Mouse (Mus musculus) stomach, embryonic 16.5 days (tissue): ENCODE measurements around the gene Hap1. TPM values are rescaled to one million over a fixed set of nuclear protein-coding genes. Genes with fewer than 3 reads are reported as not detected.
"Not testable (repeated sequence)": the region's sequence is repeated elsewhere in the genome, so short reads cannot be mapped to it uniquely, and the experiment has no call there.

ENCODE experiments used
- ATAC-seq: fragments of 200-750 bp; cut with Nextera tagmentation; 2 replicates; pipeline ENCODE4 v1.8.0; 2017; ENCODE audit warnings: moderate number of reproducible peaks, moderate TSS enrichment; ENCODE audit not compliant: insufficient read depth, low FRiP score
- H3K27ac ChIP-seq: fragments of 300-500 bp; sonication (generic); 2 replicates; pipeline ENCODE4 v1.5.1; 2014; ENCODE audit warnings: low read length
- H3K27me3 ChIP-seq: fragments of 300-500 bp; sonication (generic); 2 replicates; pipeline ENCODE4 v1.6.1; 2014; ENCODE audit warnings: low read length, control low read depth, mixed read lengths; ENCODE audit not compliant: control insufficient read depth, insufficient read depth
- H3K36me3 ChIP-seq: fragments of 300-500 bp; sonication (generic); 2 replicates; pipeline ENCODE4 v1.6.1; 2014; ENCODE audit warnings: low read length; ENCODE audit not compliant: control insufficient read depth, insufficient read depth
- H3K4me1 ChIP-seq: fragments of 300-500 bp; sonication (generic); 2 replicates; pipeline ENCODE4 v1.6.1; 2014; ENCODE audit warnings: low read length, control low read depth, mixed read lengths; ENCODE audit not compliant: control insufficient read depth, insufficient read depth
- H3K4me2 ChIP-seq: fragments of 300-500 bp; sonication (generic); 2 replicates; pipeline ENCODE4 v1.6.1; 2014; ENCODE audit warnings: low read depth, low read length, mixed read lengths
- H3K4me3 ChIP-seq: fragments of 300-500 bp; sonication (generic); replicated peaks from 2 replicates; pipeline ENCODE4 v1.5.1; 2014; ENCODE audit warnings: mild to moderate bottlenecking, low read length
- H3K9ac ChIP-seq: fragments of 300-500 bp; sonication (generic); 2 replicates; pipeline ENCODE4 v1.6.1; 2014; ENCODE audit warnings: low read length
- H3K9me3 ChIP-seq: fragments of 300-500 bp; sonication (generic); replicated peaks from 2 replicates; pipeline ENCODE4 v1.6.1; 2016; ENCODE audit warnings: low read length, control low read depth; ENCODE audit not compliant: control insufficient read depth
- WGBS: fragments of 180-500 bp; shearing (Covaris S2); extraction: QIAGEN DNeasy Blood & Tissue Kit; methylation state at CpG from one replicate; pipeline ENCODE4 v1.1.7; 2014; 5-methylcytosine and 5-hydroxymethylcytosine counted together
- polyA plus RNA-seq: library from polyadenylated mRNA; unstranded; fragments of >200 nt; fragmentation: Nextera tagmentation; extraction: Ambion mirVana; gene quantifications from 2 replicates; pipeline ENCODE4 v1.2.1, GENCODE M21; 2015

The Hap1 gene
- polyA plus RNA-seq, 1 experiment from 2014 or later = 13.5 TPM

GRCm38 (mm10) chr11:100369145-100369544, 13.2 kb upstream of the Hap1 start:
- Histone ChIP-seq H3K27ac (no peak overlapping the region; the same call in 1 of the 2 replicates), H3K4me2 (no peak overlapping the region), H3K36me3 (peaks cover 20% of the 10 kb centered on the region), H3K4me1 (no peaks in the 10 kb centered on the region), H3K9me3 (no peaks in the 10 kb centered on the region), H3K4me3 (no peak overlapping the region), H3K9ac (no peak overlapping the region), H3K27me3 (no peaks in the 10 kb centered on the region)
- no peak for ATAC-seq
- WGBS = 62% methylated on average over 7 of the region's 7 CpGs

DNA sequence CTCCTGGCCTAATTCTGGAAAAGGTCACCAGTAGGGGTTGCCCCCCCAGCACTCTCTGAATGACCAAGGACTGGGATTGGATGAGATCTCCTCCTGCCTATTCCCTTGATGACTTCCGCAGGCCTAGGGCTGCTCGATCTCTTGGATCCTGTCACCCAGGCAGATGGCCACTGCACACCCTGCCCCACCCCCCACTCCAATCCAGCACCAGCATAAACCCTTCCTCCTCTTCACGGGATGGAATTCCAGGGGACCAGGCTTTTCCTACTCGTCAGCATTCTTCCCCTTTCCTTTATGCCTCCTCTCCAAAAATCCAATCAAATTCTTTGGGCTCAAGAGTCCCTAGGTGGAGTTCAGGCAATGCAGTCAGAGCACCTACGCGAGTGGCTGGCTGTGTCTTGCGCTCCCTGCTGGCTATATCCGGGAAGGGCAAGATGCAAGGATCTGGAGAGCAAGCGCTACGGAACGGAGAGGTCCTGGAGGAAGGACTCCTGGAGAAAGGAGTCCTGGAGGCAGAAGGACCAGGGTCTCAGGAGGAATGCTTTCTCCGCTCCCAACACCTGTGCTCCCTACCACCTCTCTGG, 7.1 kb upstream of the Hap1 start:
- H3K36me3 ChIP-seq = no peaks in the 10 kb centered on the region
- H3K4me1 ChIP-seq = no peaks in the 10 kb centered on the region
- 0 out of 2 replicates have a peak, but pooled peaks cover 4% of the 10 kb centered on the region for H3K27me3 ChIP-seq
- H3K9me3 ChIP-seq = no peaks in the 10 kb centered on the region
- no peak overlapping the region for H3K4me2 ChIP-seq
- ATAC-seq = peak; percentile 34; the same call in 1 of the 2 replicates
- 22% methylated on average over 12 of the region's 12 CpGs for WGBS
- H3K9ac ChIP-seq = no peak overlapping the region
- H3K27ac ChIP-seq = no peak overlapping the region
- H3K4me3 ChIP-seq = no peak overlapping the region

DNA sequence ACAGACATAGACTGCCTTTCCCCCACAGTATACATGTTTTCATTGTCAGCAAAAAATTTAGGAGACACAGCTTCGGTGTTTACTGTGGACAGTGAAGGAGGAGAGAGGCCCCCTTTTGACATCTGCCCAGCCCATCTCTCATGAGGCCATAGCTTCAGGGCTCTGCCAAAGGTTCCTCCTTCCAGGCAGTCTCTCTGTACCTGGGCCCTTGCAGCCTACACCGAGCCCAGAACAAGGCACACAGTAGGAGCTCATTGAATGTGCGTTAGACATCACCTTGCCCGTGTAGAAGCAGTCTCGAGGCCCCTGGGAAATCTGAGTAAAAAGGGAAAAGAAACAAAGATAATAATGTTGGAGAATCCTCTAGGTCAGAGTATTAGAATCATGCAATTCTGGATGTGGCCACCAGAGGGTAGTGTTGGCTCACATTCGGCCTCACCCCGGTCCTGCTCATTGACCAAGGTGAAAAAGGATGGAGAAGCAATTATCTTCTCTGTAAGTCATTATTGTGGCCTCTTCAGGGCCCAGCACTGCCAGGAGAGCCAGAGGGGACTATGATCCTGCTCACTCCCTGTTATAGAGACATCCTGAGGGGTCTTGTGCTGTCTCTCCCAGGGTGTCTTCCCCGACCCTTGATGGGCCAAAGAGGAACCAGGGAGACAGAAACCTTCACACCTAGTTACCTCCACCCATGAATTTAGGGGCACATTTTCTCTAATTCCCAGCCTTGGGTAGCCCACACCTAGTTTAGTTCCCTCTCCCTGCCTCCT, 6.5 kb upstream of the Hap1 start:
- Histone ChIP-seq H3K36me3 (no peaks in the 10 kb centered on the region), H3K4me2 (no peak overlapping the region), H3K27me3 (0 out of 2 replicates have a peak, but pooled peaks cover 4% of the 10 kb centered on the region), H3K4me3 (no peak overlapping the region), H3K4me1 (no peaks in the 10 kb centered on the region), H3K9ac (no peak overlapping the region), H3K9me3 (no peaks in the 10 kb centered on the region), H3K27ac (no peak overlapping the region)
- peak; percentile 43; the same call in 1 of the 2 replicates for ATAC-seq
- WGBS = 11% methylated on average over 8 of the region's 8 CpGs

DNA sequence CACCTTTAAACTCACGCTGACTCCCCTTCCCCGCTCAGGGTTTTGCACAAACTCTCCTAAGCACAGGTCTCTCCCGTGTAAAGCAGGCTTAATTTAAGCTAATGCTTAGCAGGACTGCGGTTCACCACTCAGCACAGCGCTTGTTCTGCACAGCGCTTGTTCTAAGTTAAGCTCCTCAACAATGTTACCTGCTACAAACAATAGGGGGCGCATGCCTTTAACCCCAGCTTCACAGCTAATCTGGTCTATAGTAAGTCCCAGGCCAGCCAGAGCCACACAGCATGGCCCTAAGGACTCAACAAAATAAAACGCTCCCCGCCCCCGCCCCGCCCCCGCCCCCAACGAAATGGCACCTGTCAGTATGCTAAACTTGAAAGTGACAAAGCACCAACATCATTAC, 5.1 kb upstream of the Hap1 start:
- H3K36me3 ChIP-seq = not testable (repeated sequence)

DNA sequence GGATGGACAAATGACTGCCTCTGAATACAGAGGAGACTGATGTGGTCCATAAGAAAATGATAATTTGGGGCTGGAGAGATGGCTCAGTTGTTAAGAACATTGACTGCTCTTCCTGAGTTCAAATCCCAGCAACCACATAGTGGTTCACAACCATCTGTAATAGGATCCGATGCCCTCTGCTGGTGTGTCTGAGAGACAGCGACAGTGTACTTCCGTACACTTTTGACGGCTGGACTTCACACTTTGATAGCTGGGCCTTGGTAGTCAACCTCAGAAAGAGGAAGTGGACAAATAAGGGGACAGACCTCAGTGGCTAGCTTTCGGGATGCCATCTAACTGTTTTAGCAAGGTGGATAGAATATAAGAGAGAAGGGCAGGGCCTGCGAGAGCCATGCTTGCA, 4.2 kb upstream of the Hap1 start:
- H3K4me1 ChIP-seq = peaks cover 7% of the 10 kb centered on the region
- H3K4me3 ChIP-seq = no peak overlapping the region
- 78% methylated on average over 6 of the region's 6 CpGs for WGBS
- H3K9me3 ChIP-seq = no peaks in the 10 kb centered on the region
- no peaks in the 10 kb centered on the region for H3K36me3 ChIP-seq
- ATAC-seq = no peak
- peaks cover 14% of the 10 kb centered on the region for H3K27me3 ChIP-seq
- H3K4me2 ChIP-seq = no peak overlapping the region
- no peak overlapping the region for H3K9ac ChIP-seq
- H3K27ac ChIP-seq = no peak overlapping the region

More for the DNA sequence above, 5.1 kb upstream of the Hap1 start:
- not testable (repeated sequence) for ATAC-seq, H3K4me2 ChIP-seq, H3K9me3 ChIP-seq, H3K9ac ChIP-seq, H3K27ac ChIP-seq, H3K4me3 ChIP-seq, H3K4me1 ChIP-seq
- no CpG with 5 or more reads among the region's 13 CpGs for WGBS
- H3K27me3 ChIP-seq = peaks cover 14% of the 10 kb centered on the region

DNA sequence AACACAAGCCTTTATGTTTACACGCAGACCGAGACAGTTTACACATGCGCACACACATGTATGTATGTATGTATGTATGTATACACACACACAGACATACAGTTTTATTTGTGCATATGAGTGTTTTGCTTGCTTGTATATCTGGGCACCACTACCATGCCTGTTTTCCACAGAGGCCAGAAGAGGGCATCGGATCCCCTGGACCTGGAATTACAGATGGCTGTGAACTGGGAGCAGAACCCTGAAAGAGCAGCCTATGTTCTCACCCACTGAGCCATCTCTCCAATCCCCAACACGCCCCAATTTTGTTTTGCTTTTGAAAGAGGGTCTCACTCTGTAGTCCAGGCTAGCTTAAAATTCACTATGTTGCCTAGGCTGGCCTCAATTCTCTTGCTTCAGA, 1.5 kb upstream of the Hap1 start:
- H3K36me3 ChIP-seq = no peaks in the 10 kb centered on the region
- no peak for ATAC-seq
- peaks cover 32% of the 10 kb centered on the region for H3K27me3 ChIP-seq
- peaks cover 9% of the 10 kb centered on the region for H3K4me1 ChIP-seq
- H3K27ac ChIP-seq = no peak overlapping the region
- H3K4me3 ChIP-seq = no peak overlapping the region
- no peak overlapping the region for H3K4me2 ChIP-seq
- 47% methylated on average over 5 of the region's 5 CpGs for WGBS
- no peak overlapping the region for H3K9ac ChIP-seq
- no peaks in the 10 kb centered on the region for H3K9me3 ChIP-seq

DNA sequence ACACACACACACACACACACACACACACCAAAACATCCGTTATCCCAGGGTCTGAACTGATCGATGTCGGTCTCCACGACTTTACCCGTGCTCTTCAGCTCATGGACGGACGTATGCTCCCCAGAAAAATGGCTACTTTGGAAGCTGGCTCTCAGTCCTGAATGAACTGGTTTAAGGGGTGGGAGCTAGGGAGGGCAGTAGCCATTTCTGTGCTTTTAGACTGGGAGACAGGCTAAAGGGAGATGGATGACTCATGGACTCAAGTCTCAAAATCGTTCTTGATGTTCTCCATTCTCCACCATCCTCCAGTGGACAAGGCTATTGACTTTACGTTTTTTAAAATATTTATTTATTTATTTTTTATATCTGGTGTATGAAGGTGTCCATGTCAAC, 887 bp upstream of the Hap1 start:
- Histone ChIP-seq H3K4me3 (peak overlapping the region; percentile 65), H3K27ac (no peak overlapping the region), H3K9me3 (no peaks in the 10 kb centered on the region), H3K27me3 (peaks cover 32% of the 10 kb centered on the region), H3K36me3 (no peaks in the 10 kb centered on the region), H3K9ac (no peak overlapping the region), H3K4me1 (peaks cover 9% of the 10 kb centered on the region), H3K4me2 (peak overlapping the region; percentile 93)
- ATAC-seq = no peak
- 14% methylated on average over 9 of the region's 9 CpGs for WGBS

- Histone ChIP-seq H3K9ac (peak overlapping the region; percentile 72), H3K4me1 (peaks cover 9% of the 10 kb centered on the region), H3K4me2 (peak overlapping the region; percentile 93), H3K9me3 (no peaks in the 10 kb centered on the region), H3K36me3 (no peaks in the 10 kb centered on the region), H3K4me3 (peak overlapping the region; percentile 65), H3K27me3 (peaks cover 32% of the 10 kb centered on the region), H3K27ac (no peak overlapping the region)
- 1% methylated on average over 53 of the region's 54 CpGs for WGBS
- peak; percentile 23 for ATAC-seq
Observed at GRCm38 (mm10) chr11:100355151-100355951, 577 bp downstream of the Hap1 start.
